Mouse (Mus musculus) embryonic fibroblast, embryonic 13.5 days (primary cell): ENCODE measurements around the gene Lgals3bp.

Experiments
- CTCF ChIP-seq: IDR thresholded peaks from 2 replicates; pipeline ENCODE4 v1.5.1; 2011; ENCODE audit warnings: mild to moderate bottlenecking, control low read depth, low read length, moderate library complexity, borderline replicate concordance; ENCODE audit not compliant: insufficient read depth
- POLR2A ChIP-seq: IDR thresholded peaks from 2 replicates; pipeline ENCODE4 v1.6.1; 2011; ENCODE audit warnings: low read depth, mild to moderate bottlenecking, control low read depth, low read length, moderate library complexity

- TF ChIP-seq CTCF: no peak
- no peak for TF ChIP-seq POLR2A
These were observed 35.8 kb downstream of the Lgals3bp start for GRCm38 (mm10) chr11:118366108-118366507.
